Mouse (Mus musculus): ENCODE data around the gene Zbtb3. TPM values are rescaled to one million over a fixed set of nuclear protein-coding genes. Genes with fewer than 3 reads are reported as not detected.

The Zbtb3 gene
- 4.8 TPM for polyA plus RNA-seq (2017; shearing (Covaris generic))

DNA sequence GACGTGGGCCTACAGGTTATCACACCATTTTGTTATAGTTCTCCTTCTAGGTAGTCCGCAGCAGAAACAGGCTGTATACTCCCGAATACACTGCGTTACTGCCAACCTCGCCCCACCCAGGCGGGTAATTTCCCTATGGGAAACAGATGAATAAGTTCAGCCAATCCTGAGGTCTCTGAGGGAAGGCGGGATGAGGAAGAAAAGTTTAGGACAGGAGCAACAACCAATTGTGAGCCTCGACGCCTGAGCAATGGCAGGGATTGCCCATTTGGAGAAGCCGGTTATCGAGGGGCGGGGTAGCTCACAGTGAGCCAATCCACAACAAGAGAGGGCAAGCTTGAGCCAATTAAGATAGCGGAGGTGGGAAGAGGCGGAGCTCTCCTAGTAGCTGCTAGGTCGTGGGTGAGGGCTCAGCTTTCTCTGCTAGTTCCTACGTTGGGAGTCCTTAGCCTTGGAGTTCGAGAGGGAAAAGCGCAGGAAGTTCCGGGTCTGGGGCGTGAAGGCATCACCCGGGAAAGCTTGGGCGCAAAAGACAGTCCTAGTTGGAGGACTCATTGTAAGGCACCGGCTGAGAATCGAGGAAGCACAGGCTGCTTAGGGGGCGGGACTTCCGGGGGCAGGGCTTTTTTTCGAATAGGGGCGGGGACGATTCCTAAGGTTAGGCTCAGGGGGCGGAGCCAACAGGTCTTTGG lies at the start of gene Zbtb3:
Zbtb3 (plus strand) TSS at position 426 of the 692 bp plus-strand sequence.

DNA sequence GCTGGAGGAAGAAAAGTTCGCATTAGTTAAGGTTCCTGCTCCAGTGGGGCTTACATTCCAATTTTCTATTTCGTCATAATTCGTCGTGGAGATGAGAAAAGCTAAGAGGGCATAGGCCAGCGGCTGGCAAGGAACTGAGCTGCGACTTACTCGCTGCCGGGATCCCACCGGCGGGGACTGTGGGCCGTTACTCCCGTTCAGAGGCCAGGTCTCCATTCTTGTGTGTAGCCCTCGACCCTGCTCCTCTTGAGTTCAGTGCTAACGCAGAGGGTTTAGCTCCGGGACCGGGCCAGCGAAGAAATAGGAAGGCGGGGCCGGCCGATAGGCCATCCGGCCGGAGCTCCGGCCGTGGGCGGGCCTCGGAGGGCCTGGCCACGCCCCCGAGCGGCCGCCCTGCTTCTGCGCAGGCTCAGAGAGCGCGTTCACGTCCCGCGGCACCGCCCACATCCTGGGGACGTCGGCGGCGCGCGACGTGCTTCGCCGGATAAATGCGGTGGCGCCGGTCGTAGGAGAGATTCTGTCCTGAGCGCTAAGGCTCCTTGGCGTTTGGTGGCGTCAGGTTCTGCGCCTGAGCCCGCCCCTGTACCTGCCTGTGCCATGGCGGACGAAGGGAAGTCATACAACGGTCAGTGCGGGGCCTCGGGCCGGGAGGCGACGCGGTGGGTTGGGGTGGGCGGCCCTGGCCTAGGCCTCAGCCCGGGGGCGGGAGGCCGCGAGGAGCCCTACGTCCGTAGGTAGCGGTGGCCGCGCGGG lies 45.5 kb upstream of the Zbtb3 start, which contains the start of gene Nxf1:
Nxf1 (plus strand) TSS at position 439 of the 753 bp plus-strand sequence.

DNA sequence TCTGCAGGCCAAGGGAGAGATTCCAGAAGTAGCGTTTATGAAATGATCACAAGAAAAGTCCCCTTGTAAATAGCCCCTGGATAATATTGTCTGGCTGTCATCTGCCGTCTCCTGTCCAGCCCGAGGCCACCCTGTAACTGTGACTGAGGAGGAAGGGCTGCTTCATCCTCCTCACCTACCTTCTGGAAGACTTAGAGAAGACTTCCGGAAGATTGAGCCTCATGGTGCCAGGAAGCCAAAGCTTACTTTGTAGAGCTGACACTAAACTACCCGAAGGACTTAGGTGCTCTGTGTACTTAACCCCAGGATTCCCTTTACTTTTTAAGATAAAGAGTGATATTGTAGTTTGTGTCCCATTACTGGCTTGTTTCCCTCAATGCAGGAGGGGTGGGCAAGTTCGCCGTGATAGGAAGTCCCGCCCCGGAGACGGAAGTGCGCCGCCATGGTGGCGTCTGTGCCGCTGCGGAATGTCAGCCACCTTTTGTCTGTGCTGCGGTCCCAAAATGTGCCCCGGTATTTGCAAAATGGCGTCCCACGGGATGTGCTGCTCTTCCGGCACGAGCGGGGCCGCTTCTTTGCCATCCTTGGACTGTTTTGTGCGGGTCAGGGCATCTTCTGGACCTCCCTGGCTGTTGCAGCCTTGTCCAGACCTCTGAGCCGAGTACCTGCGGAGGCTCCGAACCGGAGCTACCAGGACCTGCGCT lies 31.6 kb upstream of the Zbtb3 start, which contains the start of gene Tmem223:
Tmem223 (plus strand) TSS at position 430 of the 704 bp plus-strand sequence.

DNA sequence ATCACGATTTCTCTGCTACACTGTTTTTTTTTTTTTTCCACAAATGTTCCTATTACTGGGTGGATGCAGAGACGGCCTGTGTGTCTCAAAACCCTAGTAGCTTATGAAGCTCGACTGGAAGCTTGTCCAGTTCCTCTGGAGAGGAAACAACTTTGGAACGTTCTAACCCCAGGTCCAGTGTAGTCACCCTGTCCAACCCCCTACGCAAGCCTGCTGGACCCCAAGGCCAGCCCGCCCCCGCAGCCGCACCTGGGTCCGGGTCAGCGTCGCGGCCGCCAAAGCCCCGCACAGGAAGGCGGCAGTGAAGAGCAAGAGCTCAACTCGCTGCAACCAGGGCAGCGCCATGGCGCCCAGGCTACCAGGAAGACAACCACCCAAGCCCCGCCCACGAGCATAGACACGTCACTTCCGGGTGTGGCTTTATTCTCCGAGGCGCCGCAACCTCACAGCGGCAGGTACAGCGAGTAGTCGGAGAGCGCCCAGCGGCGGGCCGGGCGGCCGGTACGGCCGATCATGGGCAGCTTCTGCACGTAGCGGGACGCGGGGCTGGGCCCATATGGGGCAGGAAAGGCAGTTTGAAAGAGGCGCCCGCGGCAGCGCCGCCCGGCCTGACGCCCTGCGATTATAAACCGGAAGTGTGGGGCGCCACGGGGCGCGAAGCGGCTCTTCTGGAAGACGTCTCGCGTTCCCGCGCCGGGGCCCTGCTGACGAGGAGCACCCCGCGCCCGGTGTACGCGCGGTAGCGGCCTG lies 28.1 kb upstream of the Zbtb3 start, which contains the start of gene Tmem179b:
Tmem179b (minus strand) TSS at position 382 of the 750 bp plus-strand sequence.

DNA sequence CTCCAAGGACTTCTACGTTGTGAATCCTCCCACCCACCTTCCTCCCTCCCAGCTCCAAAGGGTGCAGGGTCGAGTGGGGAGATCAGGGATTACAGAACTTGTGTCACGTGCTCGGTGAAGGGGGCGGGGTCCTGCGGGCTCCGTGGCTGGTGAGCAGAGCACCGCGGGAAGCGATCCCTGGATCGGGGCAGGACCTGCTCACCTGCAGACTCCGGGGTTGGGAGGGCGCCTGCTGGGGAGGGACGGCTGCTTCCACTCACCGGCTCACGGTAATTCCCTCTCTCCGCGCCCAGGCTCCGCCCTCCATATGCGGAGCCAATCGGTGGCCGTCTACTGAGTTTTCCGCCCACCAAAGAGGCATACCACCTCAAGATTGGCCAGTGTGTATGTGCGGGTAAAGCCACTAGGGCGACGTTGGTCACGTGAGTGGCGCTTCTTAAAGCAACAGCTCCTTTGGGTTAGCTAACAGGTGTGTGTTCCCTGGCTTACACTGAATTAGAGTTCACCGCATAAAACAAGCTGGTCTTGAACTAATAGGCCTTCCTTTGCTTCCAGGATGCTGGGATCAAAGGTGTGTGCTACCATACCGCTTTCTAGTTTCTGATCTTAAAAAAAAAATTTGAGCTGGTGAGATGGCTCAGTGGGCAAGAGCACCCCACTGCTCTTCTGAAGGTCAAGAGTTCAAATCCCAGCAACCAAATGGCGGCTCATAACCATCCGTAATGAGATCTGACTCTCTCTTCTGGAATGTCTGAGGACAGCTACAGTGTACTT lies 16.2 kb upstream of the Zbtb3 start, which contains the start of gene Taf6l:
Taf6l (minus strand) TSS at position 410 of the 774 bp plus-strand sequence.

DNA sequence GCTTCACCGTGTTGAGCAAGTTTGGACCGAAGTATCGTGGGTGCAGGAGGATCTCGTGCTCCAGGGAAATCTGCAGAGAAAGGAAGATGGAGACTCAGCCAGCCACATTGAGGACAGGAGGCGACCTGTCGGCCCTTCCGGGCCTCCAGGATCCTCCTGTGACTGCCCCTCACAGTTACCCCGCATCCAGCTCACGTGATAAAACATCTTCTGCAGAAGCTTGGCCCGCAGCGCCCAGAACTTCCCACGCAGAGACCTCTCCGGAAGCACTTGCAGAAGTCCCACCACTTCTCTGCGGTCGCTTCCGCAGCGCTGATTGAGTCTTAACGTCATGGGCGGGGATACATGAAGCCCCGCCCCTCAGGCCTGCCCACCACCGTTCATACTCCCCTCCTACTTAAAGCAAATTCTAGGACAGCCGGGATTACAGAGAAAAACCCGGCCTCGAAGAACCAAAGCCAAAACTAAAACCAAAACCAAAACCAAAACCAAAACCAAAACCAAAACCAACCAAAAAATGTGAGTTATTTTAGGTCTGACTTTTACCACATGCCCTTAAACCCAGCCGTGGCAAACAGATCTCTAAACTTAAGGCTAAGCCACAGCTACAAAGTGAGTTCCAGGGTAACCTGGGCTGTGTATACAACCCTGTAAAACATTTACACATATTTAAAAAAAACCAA lies 4.0 kb upstream of the Zbtb3 start, which contains the start of gene Polr2g:
Polr2g (minus strand) TSS at position 314 of the 683 bp plus-strand sequence.

DNA sequence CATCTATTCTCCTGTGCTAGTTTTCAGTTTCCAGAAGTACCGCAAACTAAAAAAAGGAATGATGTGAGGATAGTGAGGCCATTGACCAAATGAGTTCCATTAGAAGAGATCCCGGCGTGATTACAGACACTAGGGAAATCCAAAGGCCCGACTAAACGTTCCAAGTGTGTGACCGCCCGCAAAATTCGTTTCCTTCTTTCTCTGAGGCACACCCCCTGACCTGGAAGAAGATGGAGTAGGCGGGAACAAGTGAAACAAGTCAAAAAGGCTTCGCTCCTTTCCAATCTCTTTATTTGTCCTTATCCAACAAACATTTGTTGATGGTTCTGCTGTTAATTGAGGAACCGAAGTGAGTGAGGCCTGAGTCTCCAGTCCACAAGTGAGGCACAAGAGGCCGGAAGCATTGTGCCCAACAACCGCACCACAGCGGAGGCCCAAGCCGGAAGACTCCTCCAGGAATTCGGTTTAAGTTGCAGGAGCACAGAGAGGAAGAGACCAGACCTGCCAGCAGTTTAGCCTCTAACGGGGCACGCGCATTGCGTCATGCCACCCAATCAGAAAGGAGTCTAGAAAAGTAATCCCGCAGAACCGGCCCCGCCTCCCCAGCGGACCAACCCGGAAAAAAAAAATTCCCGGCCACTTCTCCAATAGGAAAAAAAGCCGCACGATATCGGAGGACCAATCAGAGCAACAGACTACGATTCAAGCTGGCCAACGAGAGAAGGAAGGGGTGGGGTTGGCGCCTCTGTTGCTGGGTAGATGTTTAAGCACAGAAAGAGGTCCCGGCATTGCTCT lies 16.6 kb downstream of the Zbtb3 start, which contains the start of gene Ttc9c:
Ttc9c (minus strand) TSS at position 533 of the 795 bp plus-strand sequence.

DNA sequence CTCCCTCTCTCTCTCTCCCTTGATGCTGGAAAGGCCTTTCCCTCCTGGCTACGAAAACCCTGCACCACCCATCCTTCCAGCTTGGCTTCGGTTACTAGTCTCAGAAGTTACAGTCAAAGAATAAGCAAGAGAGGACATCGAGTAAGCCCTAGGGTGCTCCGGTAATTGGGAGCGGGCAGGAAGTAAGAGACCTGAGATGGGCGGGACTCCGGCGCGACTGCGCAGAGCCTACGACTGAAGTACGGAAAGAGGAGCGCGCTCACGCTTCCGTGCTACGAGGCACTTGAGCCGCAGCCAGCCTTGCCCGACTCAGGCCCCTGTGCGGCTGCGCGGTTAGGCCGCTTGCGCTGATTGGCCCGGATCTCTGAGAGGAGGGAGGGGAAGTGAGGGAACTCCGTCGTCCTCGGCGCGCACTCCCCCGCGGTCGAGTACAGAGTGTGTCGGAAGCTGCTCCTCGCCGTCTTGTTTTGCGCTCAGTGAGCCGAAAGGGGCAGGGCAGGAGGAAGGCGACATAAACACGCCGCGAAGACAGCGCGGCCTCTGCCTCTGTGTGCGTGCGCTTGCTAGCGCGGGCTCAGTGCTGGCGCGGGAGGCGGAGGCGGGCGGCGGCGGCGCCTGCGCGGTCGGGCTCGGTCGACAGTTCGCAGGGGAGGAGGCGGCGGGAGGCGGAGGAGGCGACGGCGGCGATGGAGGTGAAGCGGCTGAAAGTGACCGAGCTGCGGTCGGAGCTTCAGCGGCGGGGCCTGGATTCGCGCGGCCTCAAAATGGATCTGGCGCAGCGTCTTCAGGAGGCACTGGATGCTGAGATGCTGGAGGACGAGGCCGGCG lies 17.5 kb downstream of the Zbtb3 start, which contains the start of gene Hnrnpul2:
Hnrnpul2 (plus strand) TSS at position 415 of the 828 bp plus-strand sequence.

DNA sequence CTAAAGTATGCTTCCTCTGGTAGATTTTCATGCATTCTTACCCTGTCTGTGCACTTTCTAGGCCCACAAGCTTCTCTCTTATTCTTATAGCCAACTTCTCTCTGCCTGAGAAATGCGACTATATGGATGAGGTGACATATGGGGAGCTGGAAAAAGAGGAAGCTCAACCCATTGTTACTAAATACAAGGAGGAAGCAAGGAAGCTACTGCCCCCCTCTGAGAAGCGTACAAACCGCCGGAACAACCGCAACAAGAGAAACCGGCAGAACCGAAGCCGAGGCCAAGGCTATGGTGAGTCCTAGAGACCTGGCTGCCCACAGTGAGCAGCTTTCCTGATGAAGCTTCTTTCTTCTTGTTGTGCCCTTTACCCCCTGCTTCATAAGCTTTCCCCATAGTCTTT lies 27.3 kb downstream of the Zbtb3 start, which contains the start of gene AC129217.1:
AC129217.1 (plus strand) TSS at position 114 of the 400 bp plus-strand sequence.

DNA sequence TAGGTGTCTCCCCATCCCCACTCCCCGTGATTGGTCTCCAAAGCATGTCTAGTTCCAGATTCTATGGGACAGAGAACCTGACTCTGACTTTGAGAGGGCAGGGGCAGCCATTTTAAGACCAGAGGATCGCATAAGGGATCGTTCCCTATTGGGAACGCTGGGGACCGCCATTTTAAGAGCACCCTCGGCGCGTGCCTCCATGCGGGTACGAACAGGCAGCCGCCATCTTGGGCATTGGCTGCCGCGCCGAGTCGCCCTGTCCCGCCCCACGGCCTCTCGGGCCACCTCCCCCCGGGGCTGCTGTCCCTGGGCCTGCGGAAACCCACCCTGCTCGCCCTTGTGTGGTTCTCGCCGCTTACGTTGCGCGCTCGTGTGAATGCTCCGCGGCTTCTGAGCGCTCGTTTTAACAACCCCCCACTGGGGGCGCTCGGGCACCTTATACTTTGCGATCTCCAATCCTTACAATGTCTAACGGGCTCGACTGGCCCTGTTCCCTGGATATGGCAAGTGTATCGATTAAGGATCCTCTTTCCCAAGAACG lies 35.0 kb downstream of the Zbtb3 start, which contains the start of gene Bscl2:
Bscl2 (plus strand) TSS at position 217 of the 541 bp plus-strand sequence.

DNA sequence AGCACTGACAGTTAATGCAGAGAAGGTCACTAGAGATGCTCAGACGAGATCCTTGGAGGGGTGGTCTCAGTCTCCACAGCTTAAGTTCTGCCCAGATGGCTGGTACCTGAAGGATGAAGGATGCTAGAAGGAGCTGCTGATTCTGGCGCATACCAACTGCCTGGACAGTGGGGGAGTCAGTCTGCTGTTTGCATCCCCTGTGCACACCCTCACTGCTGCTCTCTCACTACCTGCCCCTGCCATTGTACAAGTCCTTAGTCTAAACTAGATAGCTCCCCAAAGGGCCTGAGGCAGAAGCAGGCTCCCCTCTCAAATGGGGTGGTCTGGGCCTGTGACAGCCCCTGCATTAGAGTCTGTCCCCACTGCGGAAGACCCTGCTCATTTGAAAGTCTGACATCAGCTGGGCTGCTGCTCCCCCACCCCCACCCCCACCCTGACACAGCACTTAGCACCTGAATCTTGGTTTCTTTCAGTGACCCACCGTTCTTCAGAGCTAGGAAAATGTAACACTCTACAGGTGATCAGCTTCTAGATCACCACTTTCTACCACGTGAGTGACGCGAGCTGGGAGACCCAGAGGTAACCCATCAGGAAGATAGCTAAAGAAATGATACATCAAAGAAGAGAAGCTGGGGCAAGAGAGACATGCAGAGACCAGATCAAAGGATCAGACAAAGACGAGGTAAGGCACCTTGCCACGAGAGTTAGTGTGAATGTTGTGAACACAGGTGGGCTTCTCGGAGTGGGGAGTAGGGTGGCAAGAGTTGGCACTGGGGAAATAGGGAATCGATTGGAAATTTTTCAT lies 37.0 kb downstream of the Zbtb3 start, which contains the start of gene Gng3:
Gng3 (minus strand) TSS at position 92 of the 805 bp plus-strand sequence.

DNA sequence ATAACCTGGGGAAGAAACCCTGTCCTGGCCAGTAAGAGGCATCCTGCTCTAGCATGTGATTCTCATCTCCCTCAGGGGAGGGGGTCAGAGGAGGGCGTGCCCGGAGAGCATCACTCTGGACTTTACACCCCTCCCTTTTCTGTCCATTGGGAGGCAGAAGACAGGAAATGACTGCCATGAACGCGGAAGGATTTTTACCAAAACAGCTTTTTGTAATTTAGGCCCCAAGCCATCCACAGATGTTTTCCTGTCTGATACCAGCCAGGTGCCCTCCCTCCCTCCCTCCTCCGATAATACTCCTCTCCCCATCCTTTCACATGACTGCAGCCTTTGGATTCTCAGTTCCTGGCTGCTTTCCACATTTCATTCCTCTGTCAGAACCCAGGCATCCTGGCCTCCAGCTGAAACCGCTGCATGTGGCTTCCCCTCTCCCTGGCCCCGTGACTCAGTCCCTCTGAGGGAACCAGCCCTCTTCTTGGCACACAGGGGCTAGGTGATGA lies 48.1 kb downstream of the Zbtb3 start, which contains the start of gene Lrrn4cl:
Lrrn4cl (plus strand) TSS at position 367 of the 500 bp plus-strand sequence.

Other genes with a start within 250 kb of the Zbtb3 start
- gene Slc22a8, start 211.3 kb upstream of the Zbtb3 start, polyA plus RNA-seq (2017; shearing (Covaris generic)) = not detected
- not detected for gene Slc22a6, start 184.5 kb upstream of the Zbtb3 start, polyA plus RNA-seq (2017; shearing (Covaris generic))
- not detected for gene Chrm1, start 138.8 kb upstream of the Zbtb3 start, polyA plus RNA-seq (2017; shearing (Covaris generic))
- gene Slc3a2, start 79.2 kb upstream of the Zbtb3 start, polyA plus RNA-seq (2017; shearing (Covaris generic)) = 89.7 TPM
- gene Wdr74, start 66.7 kb upstream of the Zbtb3 start, polyA plus RNA-seq (2017; shearing (Covaris generic)) = 107 TPM
- gene 1700092M07Rik, start 61.8 kb upstream of the Zbtb3 start, polyA plus RNA-seq (2017; shearing (Covaris generic)) = 1.3 TPM
- 183 TPM for gene Stx5a, start 61.1 kb upstream of the Zbtb3 start, polyA plus RNA-seq (2017; shearing (Covaris generic))
- gene Nxf1, start 45.5 kb upstream of the Zbtb3 start, polyA plus RNA-seq (2017; shearing (Covaris generic)) = 267 TPM
- gene Tmem223, start 31.6 kb upstream of the Zbtb3 start, polyA plus RNA-seq (2017; shearing (Covaris generic)) = 114 TPM
- 189 TPM for gene Tmem179b, start 28.1 kb upstream of the Zbtb3 start, polyA plus RNA-seq (2017; shearing (Covaris generic))
- gene Taf6l, start 16.1 kb upstream of the Zbtb3 start, polyA plus RNA-seq (2017; shearing (Covaris generic)) = 4.1 TPM
- gene Polr2g, start 4.0 kb upstream of the Zbtb3 start, polyA plus RNA-seq (2017; shearing (Covaris generic)) = 194 TPM
- gene Ttc9c, start 16.8 kb downstream of the Zbtb3 start, polyA plus RNA-seq (2017; shearing (Covaris generic)) = 52.7 TPM
- 5.2 TPM for gene Hnrnpul2, start 17.5 kb downstream of the Zbtb3 start, polyA plus RNA-seq (2017; shearing (Covaris generic))
- gene AC129217.1, start 27.2 kb downstream of the Zbtb3 start, polyA plus RNA-seq (2017; shearing (Covaris generic)) = not detected
- 120 TPM for gene Bscl2, start 34.9 kb downstream of the Zbtb3 start, polyA plus RNA-seq (2017; shearing (Covaris generic))
- 0.36 TPM for gene Gng3, start 36.6 kb downstream of the Zbtb3 start, polyA plus RNA-seq (2017; shearing (Covaris generic))
- 0.11 TPM for gene Lrrn4cl, start 48.2 kb downstream of the Zbtb3 start, polyA plus RNA-seq (2017; shearing (Covaris generic))
- 163 TPM for gene Ubxn1, start 68.9 kb downstream of the Zbtb3 start, polyA plus RNA-seq (2017; shearing (Covaris generic))
- gene Uqcc3, start 78.4 kb downstream of the Zbtb3 start, polyA plus RNA-seq (2017; shearing (Covaris generic)) = 103 TPM
- gene Lbhd1, start 81.2 kb downstream of the Zbtb3 start, polyA plus RNA-seq (2017; shearing (Covaris generic)) = 88.4 TPM
- not detected for gene Gm49403, start 81.4 kb downstream of the Zbtb3 start, polyA plus RNA-seq (2017; shearing (Covaris generic))
- gene 1810009A15Rik, start 86.3 kb downstream of the Zbtb3 start, polyA plus RNA-seq (2017; shearing (Covaris generic)) = 66.5 TPM
- gene Gm49416, start 86.4 kb downstream of the Zbtb3 start, polyA plus RNA-seq (2017; shearing (Covaris generic)) = not detected
- 38.9 TPM for gene Ints5, start 90.5 kb downstream of the Zbtb3 start, polyA plus RNA-seq (2017; shearing (Covaris generic))
- gene Ganab, start 95.5 kb downstream of the Zbtb3 start, polyA plus RNA-seq (2017; shearing (Covaris generic)) = 138 TPM
- 27.6 TPM for gene B3gat3, start 117.8 kb downstream of the Zbtb3 start, polyA plus RNA-seq (2017; shearing (Covaris generic))
- gene Rom1, start 126.8 kb downstream of the Zbtb3 start, polyA plus RNA-seq (2017; shearing (Covaris generic)) = 10.9 TPM
- 59.8 TPM for gene Eml3, start 127.0 kb downstream of the Zbtb3 start, polyA plus RNA-seq (2017; shearing (Covaris generic))
- 130 TPM for gene Mta2, start 139.3 kb downstream of the Zbtb3 start, polyA plus RNA-seq (2017; shearing (Covaris generic))
- 49.0 TPM for gene Tut1, start 151.3 kb downstream of the Zbtb3 start, polyA plus RNA-seq (2017; shearing (Covaris generic))
- 342 TPM for gene Eef1g, start 164.5 kb downstream of the Zbtb3 start, polyA plus RNA-seq (2017; shearing (Covaris generic))
- 81.5 TPM for gene Ahnak, start 186.7 kb downstream of the Zbtb3 start, polyA plus RNA-seq (2017; shearing (Covaris generic))

Data from CD4-positive, CD25-positive, alpha-beta regulatory T cell, adult 9 weeks (primary cell).